Mouse (Mus musculus): ENCODE measurements around the gene Bbs12. TPM values are rescaled to one million over a fixed set of nuclear protein-coding genes. Genes with fewer than 3 reads are reported as not detected.

Bbs12 gene
- polyA plus RNA-seq, 1 experiment from 2014 or later: 4.0 TPM

- Histone ChIP-seq H3K4me1 (replicated peaks) (peaks cover 3% of the 10 kb centered on the region; the same call in 1 of the 2 replicates), H3K4me3 (replicated peaks) (no peak overlapping the region), H3K9me3 (replicated peaks) (no peaks in the 10 kb centered on the region), H3K4me2 (no peak overlapping the region), H3K27ac (no peak overlapping the region), H3K27me3 (no peaks in the 10 kb centered on the region), H3K9ac (no peak overlapping the region), H3K36me3 (no peaks in the 10 kb centered on the region)
- no peak for DNase-seq
- no peak for ATAC-seq (ENCODE audit: low read depth)
- 53% methylated on average over 7 of the region's 7 CpGs for WGBS (ENCODE audit: insufficient replicate concordance)
These were observed 21.3 kb upstream of the Bbs12 start for GRCm38 (mm10) chr3:37290881-37291541.

GRCm38 (mm10) chr3:37291929-37292328, 20.4 kb upstream of the Bbs12 start:
- H3K9me3 ChIP-seq (replicated peaks): no peaks in the 10 kb centered on the region
- ATAC-seq (ENCODE audit: low read depth): no peak
- WGBS (ENCODE audit: insufficient replicate concordance): 83% methylated on average over 2 of the region's 2 CpGs
- no peak overlapping the region for H3K27ac ChIP-seq
- H3K4me2 ChIP-seq: no peak overlapping the region
- H3K27me3 ChIP-seq: no peaks in the 10 kb centered on the region
- no peak overlapping the region for H3K4me3 ChIP-seq (replicated peaks)
- peaks cover 3% of the 10 kb centered on the region; the same call in 1 of the 2 replicates for H3K4me1 ChIP-seq (replicated peaks)
- no peak for DNase-seq
- H3K36me3 ChIP-seq: no peaks in the 10 kb centered on the region
- H3K9ac ChIP-seq: no peak overlapping the region

DNA sequence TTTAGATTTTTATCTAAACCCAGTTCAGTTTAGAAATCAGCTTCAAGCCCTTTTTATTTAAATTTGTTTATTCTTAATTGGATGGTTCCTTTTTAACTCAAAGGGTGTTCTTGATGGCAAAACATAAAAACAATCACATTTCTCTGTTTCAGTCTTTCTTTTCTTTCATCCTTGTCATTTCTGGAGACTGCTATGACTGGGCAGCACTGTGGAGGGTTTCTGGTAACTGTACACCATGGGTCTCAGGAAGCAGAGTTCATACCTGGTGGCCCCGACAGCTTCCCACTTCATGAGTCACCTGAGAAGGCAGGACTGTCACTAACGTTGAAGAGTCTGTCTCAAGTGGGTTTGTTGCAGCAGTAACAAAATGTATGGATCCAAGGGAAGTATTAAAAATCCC, 19.7 kb upstream of the Bbs12 start:
- no peaks in the 10 kb centered on the region for H3K27me3 ChIP-seq
- no peak overlapping the region for H3K27ac ChIP-seq
- no peak overlapping the region for H3K4me2 ChIP-seq
- H3K9ac ChIP-seq: no peak overlapping the region
- no peaks in the 10 kb centered on the region for H3K36me3 ChIP-seq
- WGBS (ENCODE audit: insufficient replicate concordance): 54% methylated on average over 2 of the region's 2 CpGs
- no peaks in the 10 kb centered on the region for H3K9me3 ChIP-seq (replicated peaks)
- ATAC-seq (ENCODE audit: low read depth): no peak
- peaks cover 3% of the 10 kb centered on the region; the same call in 1 of the 2 replicates for H3K4me1 ChIP-seq (replicated peaks)
- no peak overlapping the region for H3K4me3 ChIP-seq (replicated peaks)
- no peak for DNase-seq

GRCm38 (mm10) chr3:37299470-37299869, 12.9 kb upstream of the Bbs12 start:
- WGBS (ENCODE audit: insufficient replicate concordance): 56% methylated on average over 3 of the region's 3 CpGs

DNA sequence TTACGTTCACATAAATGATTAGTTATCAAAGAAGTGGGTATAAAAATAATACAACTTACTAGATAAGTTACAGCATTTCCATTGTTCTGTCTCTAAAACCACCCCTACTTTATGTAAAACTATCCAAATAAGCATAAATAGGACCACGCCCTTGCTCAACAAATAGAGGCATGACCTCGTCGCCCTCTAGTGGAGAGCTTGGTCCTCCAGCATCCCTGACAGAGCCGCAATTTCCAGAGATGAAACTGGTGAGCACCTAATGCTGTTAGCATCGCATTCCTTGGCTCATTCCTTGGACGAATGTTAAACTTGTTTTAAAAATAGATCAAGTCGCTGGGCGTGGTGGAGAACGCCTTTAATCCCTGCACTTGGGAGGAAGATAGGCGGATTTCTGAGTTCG, 9.7 kb upstream of the Bbs12 start:
- 26% methylated on average over 12 of the region's 12 CpGs for WGBS (ENCODE audit: insufficient replicate concordance)
- Histone ChIP-seq H3K9ac (no peak overlapping the region), H3K36me3 (no peaks in the 10 kb centered on the region), H3K4me1 (replicated peaks) (peaks cover 20% of the 10 kb centered on the region), H3K27me3 (no peaks in the 10 kb centered on the region), H3K27ac (no peak overlapping the region), H3K4me2 (no peak overlapping the region), H3K9me3 (replicated peaks) (no peaks in the 10 kb centered on the region), H3K4me3 (replicated peaks) (no peak overlapping the region)
- DNase-seq (peak; percentile 68), ATAC-seq (ENCODE audit: low read depth) (peak; percentile 44; the same call in 1 of the 2 replicates)

More at GRCm38 (mm10) chr3:37299470-37299869, 12.9 kb upstream of the Bbs12 start:
- no peak overlapping the region for H3K9ac ChIP-seq
- no peak for ATAC-seq (ENCODE audit: low read depth)
- no peaks in the 10 kb centered on the region for H3K27me3 ChIP-seq
- H3K4me1 ChIP-seq (replicated peaks): peaks cover 18% of the 10 kb centered on the region
- H3K4me2 ChIP-seq: no peak overlapping the region
- H3K36me3 ChIP-seq: no peaks in the 10 kb centered on the region
- H3K27ac ChIP-seq: no peak overlapping the region
- H3K9me3 ChIP-seq (replicated peaks): no peaks in the 10 kb centered on the region
- no peak for DNase-seq
- H3K4me3 ChIP-seq (replicated peaks): no peak overlapping the region

DNA sequence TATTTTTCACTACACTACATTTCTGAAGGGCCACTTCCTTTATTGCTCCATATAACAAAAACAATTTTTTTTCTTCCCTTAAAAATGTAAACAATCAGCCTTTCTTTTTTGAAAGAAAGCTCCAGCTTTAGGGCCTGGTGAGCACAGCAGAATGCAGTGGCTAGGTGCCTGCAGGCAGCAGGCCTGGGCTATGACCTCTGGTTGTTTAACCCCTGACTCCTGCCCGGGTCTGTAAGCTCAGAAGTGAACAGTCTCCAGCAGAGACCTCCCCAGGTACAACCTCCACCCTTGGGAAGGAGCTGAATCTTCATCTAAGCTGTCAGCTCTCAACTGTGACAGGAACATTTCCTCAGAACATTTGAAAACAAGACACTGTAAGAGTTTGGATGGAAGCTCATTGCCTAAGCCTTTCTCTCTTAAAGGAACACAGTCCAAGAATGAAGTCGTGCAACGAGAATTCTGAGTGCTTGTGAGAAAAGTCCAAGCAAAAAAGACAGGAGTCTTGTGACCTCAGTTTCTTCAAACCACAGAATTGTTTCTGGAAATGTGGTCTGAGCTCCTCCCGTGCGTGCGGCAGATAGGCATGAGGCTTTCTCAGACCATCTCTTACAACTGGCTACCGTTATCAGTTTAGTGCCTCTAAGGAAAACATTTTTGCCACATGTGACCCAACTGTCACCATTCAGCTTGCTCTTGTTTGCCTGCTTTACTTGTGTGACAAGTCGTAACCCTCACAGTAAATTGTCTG, 8.8 kb upstream of the Bbs12 start:
- ATAC-seq (ENCODE audit: low read depth): peak; percentile 92
- H3K4me1 ChIP-seq (replicated peaks): peaks cover 20% of the 10 kb centered on the region
- no peak overlapping the region for H3K4me3 ChIP-seq (replicated peaks)
- H3K4me2 ChIP-seq: 0 out of 2 replicates have a peak overlapping the region, but pooled peaks have one; percentile 3
- no peaks in the 10 kb centered on the region for H3K27me3 ChIP-seq
- peak overlapping the region; percentile 34; the same call in 1 of the 2 replicates for H3K9ac ChIP-seq
- H3K36me3 ChIP-seq: no peaks in the 10 kb centered on the region
- peak overlapping the region; percentile 87 for H3K27ac ChIP-seq
- peak; percentile 54 for DNase-seq
- no peaks in the 10 kb centered on the region for H3K9me3 ChIP-seq (replicated peaks)
- 17% methylated on average over 8 of the region's 8 CpGs for WGBS (ENCODE audit: insufficient replicate concordance)

- H3K27ac ChIP-seq: 0 out of 2 replicates have a peak overlapping the region, but pooled peaks have one; percentile 6
These were observed 421 bp upstream of the Bbs12 start for GRCm38 (mm10) chr3:37311897-37312369.

GRCm38 (mm10) chr3:37313371-37313770, 1.0 kb downstream of the Bbs12 start:
- Histone ChIP-seq H3K36me3 (no peaks in the 10 kb centered on the region), H3K9ac (peak overlapping the region; percentile 85; the same call in 1 of the 2 replicates), H3K4me2 (peak overlapping the region; percentile 90), H3K27ac (peak overlapping the region; percentile 48; the same call in 1 of the 2 replicates), H3K9me3 (replicated peaks) (no peaks in the 10 kb centered on the region), H3K4me3 (replicated peaks) (peak overlapping the region; percentile 80), H3K4me1 (replicated peaks) (peaks cover 25% of the 10 kb centered on the region), H3K27me3 (no peaks in the 10 kb centered on the region)
- no peak for DNase-seq
- ATAC-seq (ENCODE audit: low read depth): no peak
- WGBS (ENCODE audit: insufficient replicate concordance): 17% methylated on average over 1 of the region's 1 CpGs

More at GRCm38 (mm10) chr3:37311897-37312369, 421 bp upstream of the Bbs12 start:
- Histone ChIP-seq H3K27me3 (no peaks in the 10 kb centered on the region), H3K9ac (peak overlapping the region; percentile 85), H3K4me2 (peak overlapping the region; percentile 90), H3K36me3 (no peaks in the 10 kb centered on the region), H3K4me1 (replicated peaks) (peaks cover 25% of the 10 kb centered on the region), H3K4me3 (replicated peaks) (peak overlapping the region; percentile 80), H3K9me3 (replicated peaks) (no peaks in the 10 kb centered on the region)
- DNase-seq (no peak), ATAC-seq (ENCODE audit: low read depth) (peak; percentile 55)
- WGBS (ENCODE audit: insufficient replicate concordance): under 1% methylated on average over 10 of the region's 10 CpGs

- Histone ChIP-seq H3K27me3 (no peaks in the 10 kb centered on the region), H3K9ac (no peak overlapping the region), H3K9me3 (replicated peaks) (no peaks in the 10 kb centered on the region), H3K27ac (no peak overlapping the region), H3K36me3 (peaks cover 21% of the 10 kb centered on the region), H3K4me3 (replicated peaks) (no peak overlapping the region), H3K4me1 (replicated peaks) (peaks cover 21% of the 10 kb centered on the region), H3K4me2 (no peak overlapping the region)
- DNase-seq (no peak), ATAC-seq (ENCODE audit: low read depth) (no peak)
- 84% methylated on average over 1 of the region's 1 CpGs for WGBS (ENCODE audit: insufficient replicate concordance)
These were observed 3.9 kb downstream of the Bbs12 start for GRCm38 (mm10) chr3:37316233-37316632.

DNA sequence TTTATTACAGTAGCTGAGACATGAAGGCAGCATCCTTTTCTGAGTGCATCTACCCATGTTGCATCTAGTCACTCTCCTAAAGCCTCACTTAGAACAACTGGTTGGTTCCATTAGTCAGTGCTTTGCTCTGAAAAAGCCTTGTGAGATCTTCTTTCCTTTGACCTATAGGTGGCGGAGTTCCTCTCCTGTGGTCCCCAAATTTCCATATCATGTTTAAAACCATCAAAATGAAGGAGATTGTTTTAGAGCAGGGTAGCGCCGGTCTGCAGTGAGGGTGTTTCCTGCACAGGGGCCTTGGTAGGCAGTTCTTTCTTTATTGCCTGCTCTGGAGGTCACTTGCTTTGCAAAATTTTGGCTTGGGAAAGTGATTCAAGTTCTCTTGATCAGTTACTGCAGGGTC, 12.0 kb downstream of the Bbs12 start:
- Histone ChIP-seq H3K4me1 (replicated peaks) (peaks cover 32% of the 10 kb centered on the region), H3K36me3 (peaks cover 16% of the 10 kb centered on the region), H3K9ac (no peak overlapping the region), H3K27me3 (no peaks in the 10 kb centered on the region), H3K4me3 (replicated peaks) (no peak overlapping the region), H3K4me2 (no peak overlapping the region), H3K27ac (no peak overlapping the region), H3K9me3 (replicated peaks) (no peaks in the 10 kb centered on the region)
- no peak for ATAC-seq (ENCODE audit: low read depth)
- 22% methylated on average over 3 of the region's 3 CpGs for WGBS (ENCODE audit: insufficient replicate concordance)
- DNase-seq: no peak

GRCm38 (mm10) chr3:37325317-37326112, 13.2 kb downstream of the Bbs12 start:
- H3K27ac ChIP-seq: no peak overlapping the region
- no peaks in the 10 kb centered on the region for H3K27me3 ChIP-seq
- 46% methylated on average over 5 of the region's 5 CpGs for WGBS (ENCODE audit: insufficient replicate concordance)
- DNase-seq (no peak), ATAC-seq (ENCODE audit: low read depth) (no peak)
- H3K9ac ChIP-seq: no peak overlapping the region
- no peak overlapping the region for H3K4me2 ChIP-seq
- H3K9me3 ChIP-seq (replicated peaks): no peaks in the 10 kb centered on the region
- H3K4me1 ChIP-seq (replicated peaks): peaks cover 34% of the 10 kb centered on the region
- no peak overlapping the region for H3K4me3 ChIP-seq (replicated peaks)
- H3K36me3 ChIP-seq: 0 out of 2 replicates have a peak, but pooled peaks cover 5% of the 10 kb centered on the region

Data from liver, embryonic 13.5 days (tissue).